Mouse (Mus musculus) heart, embryonic 13.5 days (tissue): Measurements from ENCODE around the gene Samd4b. TPM values are rescaled to one million over a fixed set of nuclear protein-coding genes. Genes with fewer than 3 reads are reported as not detected.
A peak's percentile ranks its signal among the peaks of the same experiment; 100 is the strongest.

ENCODE experiments used
- ATAC-seq: fragments of 200-750 bp; cut with Nextera tagmentation; 2 replicates; pipeline ENCODE4 v1.8.0; 2017; ENCODE audit warnings: moderate TSS enrichment; ENCODE audit not compliant: insufficient number of reproducible peaks, low FRiP score, low TSS enrichment; ENCODE audit errors: extremely low read depth
- H3K27ac ChIP-seq: fragments of 300-500 bp; sonication (generic); replicated peaks from 2 replicates; pipeline ENCODE4 v1.5.1; 2015; ENCODE audit warnings: moderate library complexity, mild to moderate bottlenecking, inconsistent platforms
- H3K27me3 ChIP-seq: fragments of 300-500 bp; sonication (generic); replicated peaks from 2 replicates; pipeline ENCODE4 v1.6.1; 2015; ENCODE audit warnings: mild to moderate bottlenecking, inconsistent platforms
- H3K36me3 ChIP-seq: fragments of 300-500 bp; sonication (generic); 2 replicates; pipeline ENCODE4 v1.6.1; 2015; ENCODE audit warnings: mild to moderate bottlenecking, inconsistent platforms
- H3K4me1 ChIP-seq: fragments of 300-500 bp; sonication (generic); 2 replicates; pipeline ENCODE4 v1.6.1; 2015; ENCODE audit warnings: inconsistent platforms
- H3K4me2 ChIP-seq: fragments of 300-500 bp; sonication (generic); 2 replicates; pipeline ENCODE4 v1.6.1; 2015; ENCODE audit warnings: inconsistent platforms, mild to moderate bottlenecking, moderate library complexity
- H3K4me3 ChIP-seq: fragments of 300-500 bp; sonication (generic); 2 replicates; pipeline ENCODE4 v1.5.1; 2015; ENCODE audit warnings: moderate library complexity, mild to moderate bottlenecking, inconsistent platforms
- H3K9ac ChIP-seq: fragments of 300-500 bp; sonication (generic); 2 replicates; pipeline ENCODE4 v1.6.1; 2015; ENCODE audit warnings: inconsistent platforms, mild to moderate bottlenecking, moderate library complexity
- H3K9me3 ChIP-seq: fragments of 300-500 bp; sonication (generic); 2 replicates; pipeline ENCODE4 v1.6.1; 2016; ENCODE audit warnings: inconsistent platforms
- WGBS: fragments of 180-500 bp; shearing (Covaris S2); methylation state at CpG from one replicate; pipeline ENCODE4 v1.1.7; 2015; ENCODE audit warnings: mixed read lengths; 5-methylcytosine and 5-hydroxymethylcytosine counted together
- polyA plus RNA-seq: library from polyadenylated mRNA; unstranded; fragments of >200 nt; fragmentation: Nextera tagmentation; extraction: Ambion mirVana; gene quantifications from 2 replicates; pipeline ENCODE4 v1.2.1, GENCODE M21; 2015

The Samd4b gene
- 18.7 and 23.3 TPM in 2 replicates for polyA plus RNA-seq

DNA sequence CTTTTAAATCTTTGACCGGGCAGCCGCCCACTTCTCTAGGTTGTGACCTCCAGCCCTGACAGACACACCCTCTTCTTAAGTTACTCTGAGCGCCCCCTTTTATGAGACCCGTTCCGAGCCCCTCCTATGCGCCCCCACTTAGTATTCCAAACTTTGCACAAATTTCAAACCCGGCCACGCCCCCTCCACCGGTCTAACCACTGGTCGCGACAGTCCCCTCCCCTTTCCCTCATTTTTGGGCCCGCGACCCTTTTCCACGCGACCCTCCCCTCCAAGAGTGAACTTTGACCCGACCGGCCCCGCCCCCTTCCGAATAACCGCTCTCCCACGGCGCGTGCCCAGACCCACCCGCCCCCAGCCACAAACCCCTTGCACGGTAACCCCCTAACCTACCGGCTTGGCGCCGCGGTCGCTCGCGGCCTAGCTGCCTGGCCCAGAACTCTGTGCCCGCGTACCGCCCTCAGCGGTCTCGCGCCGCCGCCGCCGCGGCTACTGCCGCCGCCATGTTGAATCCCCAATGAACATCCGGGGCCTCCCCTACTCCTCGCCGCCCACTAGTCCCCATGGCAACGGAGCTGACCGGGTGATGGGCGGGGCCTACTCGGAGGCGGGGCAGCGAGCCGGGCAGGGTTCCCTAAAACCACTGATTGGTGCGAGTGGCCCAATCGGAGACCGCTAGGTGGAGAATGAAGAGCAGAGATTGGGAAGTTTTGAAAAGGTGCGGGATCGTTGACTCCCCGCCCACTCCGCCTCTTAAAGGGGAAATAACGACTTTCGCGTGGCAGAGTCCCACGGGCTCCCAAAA, at the start of gene Samd4b, which contains the start of gene Pak4:
Samd4b (minus strand) TSS at position 503 of the 805 bp plus-strand sequence.
Pak4 (minus strand) TSS at position 544 of the 805 bp plus-strand sequence.
- Histone ChIP-seq H3K27me3 (no peaks in the 10 kb centered on the region), H3K27ac (peak within 1 kb of the TSS; percentile 74), H3K9me3 (no peaks in the 10 kb centered on the region), H3K36me3 (peaks cover 7% of the 10 kb centered on the region), H3K4me3 (peak within 1 kb of the TSS; percentile 75), H3K4me2 (peak within 1 kb of the TSS; percentile 95), H3K9ac (peak within 1 kb of the TSS; percentile 91), H3K4me1 (peaks cover 51% of the 10 kb centered on the region)
- under 1% methylated on average over 66 of the region's 66 CpGs for whole genome bisulfite sequencing
- ATAC-seq: peak; percentile 91

DNA sequence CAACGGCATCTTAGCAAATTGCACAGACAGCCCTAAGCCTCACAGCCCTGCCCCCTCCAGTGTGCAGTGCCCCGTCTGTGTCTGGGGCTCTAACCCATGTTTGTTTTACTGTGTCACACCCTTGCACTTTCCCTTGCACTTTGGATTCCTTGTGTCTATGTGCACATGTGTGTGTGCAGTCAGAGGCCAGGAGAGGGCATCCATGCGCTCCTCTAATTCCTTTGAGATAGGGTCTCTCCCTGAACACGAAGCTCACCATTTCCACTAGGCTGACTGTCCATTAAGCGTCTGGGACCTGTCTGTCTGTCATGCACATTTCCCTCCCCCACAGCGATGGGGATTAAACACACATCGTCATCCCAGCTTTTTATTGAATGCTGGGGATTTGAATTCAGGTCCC, 49.1 kb upstream of the Samd4b start:
- 47% methylated on average over 7 of the region's 7 CpGs for WGBS
- Histone ChIP-seq H3K27ac (no peak overlapping the region), H3K4me2 (no peak overlapping the region), H3K9ac (no peak overlapping the region), H3K36me3 (no peaks in the 10 kb centered on the region), H3K4me3 (no peak overlapping the region), H3K4me1 (no peaks in the 10 kb centered on the region), H3K9me3 (0 out of 2 replicates have a peak, but pooled peaks cover 2% of the 10 kb centered on the region), H3K27me3 (no peaks in the 10 kb centered on the region)
- ATAC-seq: no peak

DNA sequence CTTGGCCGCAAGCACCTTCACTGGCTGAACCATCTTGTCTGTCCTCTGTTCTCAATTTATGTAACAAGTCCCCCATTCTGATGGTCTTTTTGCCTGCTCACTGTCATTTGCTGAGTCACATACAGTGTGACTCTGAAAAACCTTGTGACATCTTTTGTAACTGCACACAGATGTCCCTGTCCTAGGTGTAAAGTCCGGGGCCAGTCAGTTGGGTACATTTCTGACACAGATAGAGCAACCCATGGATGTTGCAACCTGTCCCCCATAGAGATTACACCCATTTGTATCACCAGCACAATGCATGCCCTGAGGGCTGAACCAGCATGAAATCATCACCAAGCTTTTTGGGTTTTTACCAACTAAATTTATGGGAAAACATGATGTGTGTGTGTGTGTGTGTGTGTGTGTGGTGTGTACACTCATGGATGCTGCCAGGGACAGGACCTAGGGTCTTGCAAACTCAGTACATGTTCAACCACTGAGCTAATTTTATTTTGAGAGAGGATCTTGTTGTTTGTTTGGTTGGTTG, 48.1 kb upstream of the Samd4b start:
- Histone ChIP-seq H3K9ac (no peak overlapping the region), H3K9me3 (0 out of 2 replicates have a peak, but pooled peaks cover under 1% of the 10 kb centered on the region), H3K4me2 (no peak overlapping the region), H3K36me3 (no peaks in the 10 kb centered on the region), H3K4me3 (no peak overlapping the region), H3K27me3 (no peaks in the 10 kb centered on the region), H3K4me1 (no peaks in the 10 kb centered on the region), H3K27ac (no peak overlapping the region)
- ATAC-seq: no peak
- 75% methylated on average over 2 of the region's 2 CpGs for WGBS

DNA sequence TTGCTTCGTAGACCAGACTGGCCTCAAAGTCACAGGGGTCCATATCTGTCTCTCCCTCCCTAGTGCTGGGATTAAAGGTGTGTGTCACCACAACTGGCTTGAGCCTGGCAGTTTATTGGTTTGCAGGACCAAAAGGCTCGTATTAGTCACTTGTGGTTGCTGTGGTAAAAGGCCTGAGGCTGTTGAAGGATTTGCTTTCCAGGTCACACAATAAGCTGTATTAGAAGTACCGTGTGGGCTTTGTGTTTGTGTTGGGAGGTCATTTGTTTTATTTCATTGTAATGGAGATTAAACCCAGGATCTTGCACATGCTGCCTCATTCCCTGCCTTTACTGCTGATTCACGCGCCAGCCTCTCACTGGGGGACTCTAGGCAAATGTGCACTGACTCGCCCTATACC, 47.4 kb upstream of the Samd4b start:
- Histone ChIP-seq H3K4me3 (no peak overlapping the region), H3K9ac (no peak overlapping the region), H3K9me3 (no peaks in the 10 kb centered on the region), H3K27me3 (no peaks in the 10 kb centered on the region), H3K36me3 (no peaks in the 10 kb centered on the region), H3K27ac (no peak overlapping the region), H3K4me2 (no peak overlapping the region), H3K4me1 (no peaks in the 10 kb centered on the region)
- no peak for ATAC-seq
- 70% methylated on average over 6 of the region's 6 CpGs for WGBS

DNA sequence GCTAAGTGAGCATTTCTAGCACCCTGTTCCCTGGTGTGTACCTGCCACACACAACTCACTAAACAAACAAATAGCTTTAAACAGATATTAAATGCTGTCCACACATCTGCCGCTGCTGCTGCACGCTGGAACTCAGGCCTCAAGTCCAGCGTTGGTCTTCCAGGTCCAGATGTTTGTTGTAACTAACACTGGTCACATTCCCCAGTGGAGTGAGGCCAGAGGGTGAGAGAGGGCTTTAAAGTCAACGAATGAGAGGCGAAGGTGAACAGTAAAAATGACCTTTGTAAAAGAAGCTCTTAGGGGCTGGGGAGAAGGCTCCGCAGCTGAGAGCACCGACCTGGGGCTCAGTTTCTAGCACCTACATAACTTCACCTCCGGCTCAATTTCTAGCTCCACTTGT, 43.6 kb upstream of the Samd4b start:
- Histone ChIP-seq H3K9ac (no peak overlapping the region), H3K27ac (no peak overlapping the region), H3K27me3 (no peaks in the 10 kb centered on the region), H3K4me3 (no peak overlapping the region), H3K36me3 (no peaks in the 10 kb centered on the region), H3K9me3 (no peaks in the 10 kb centered on the region), H3K4me2 (no peak overlapping the region), H3K4me1 (peaks cover 6% of the 10 kb centered on the region)
- no peak for ATAC-seq
- 57% methylated on average over 8 of the region's 8 CpGs for WGBS

DNA sequence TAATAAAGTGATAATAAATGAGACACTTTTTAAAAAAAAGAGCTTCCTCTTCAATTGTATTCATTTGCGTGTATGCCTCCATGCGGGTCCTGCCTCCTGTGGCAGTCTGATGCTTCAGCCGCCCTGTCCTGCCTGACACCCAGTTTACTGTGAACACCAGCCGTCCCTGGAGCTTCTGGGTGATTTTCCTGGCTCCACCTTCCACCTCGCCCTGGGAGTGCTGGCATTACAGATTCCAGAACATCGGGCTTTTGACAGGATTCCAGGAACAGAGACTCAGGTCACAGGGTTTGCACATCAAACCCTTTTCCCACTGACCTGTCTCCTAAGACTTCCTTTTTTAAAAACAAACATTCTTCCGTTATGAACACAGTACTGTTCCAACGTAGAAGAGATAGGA, 39.6 kb upstream of the Samd4b start:
- peak overlapping the region; percentile 19; the same call in 1 of the 2 replicates for H3K4me2 ChIP-seq
- peaks cover 4% of the 10 kb centered on the region; the same call in 1 of the 2 replicates for H3K27me3 ChIP-seq
- no peak overlapping the region for H3K9ac ChIP-seq
- H3K4me3 ChIP-seq: no peak overlapping the region
- H3K4me1 ChIP-seq: peaks cover 6% of the 10 kb centered on the region
- H3K27ac ChIP-seq: no peak overlapping the region
- 0 out of 2 replicates have a peak, but pooled peaks cover 6% of the 10 kb centered on the region for H3K9me3 ChIP-seq
- 9% methylated on average over 8 of the region's 8 CpGs for WGBS
- no peak for ATAC-seq
- no peaks in the 10 kb centered on the region for H3K36me3 ChIP-seq

DNA sequence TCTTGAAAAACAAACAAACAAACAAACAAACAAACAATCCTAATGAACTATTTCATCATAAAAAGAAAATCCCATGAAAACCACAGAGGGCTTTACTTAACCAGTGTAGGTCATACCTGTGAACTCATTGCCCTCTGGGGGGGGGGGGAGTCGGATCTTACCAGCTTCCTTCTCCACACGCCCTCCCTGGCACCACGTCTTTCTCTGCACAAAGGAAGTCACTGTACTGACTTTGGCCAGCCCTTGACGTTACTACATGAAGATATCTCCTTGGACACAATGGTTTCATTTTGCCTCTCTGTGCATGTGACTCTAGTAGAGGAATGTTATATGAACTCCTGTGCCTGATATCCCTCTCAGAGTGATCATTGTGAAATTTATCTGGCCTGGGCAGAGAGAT, 36.2 kb upstream of the Samd4b start:
- 56% methylated on average over 4 of the region's 4 CpGs for WGBS
- Histone ChIP-seq H3K4me2 (no peak overlapping the region), H3K4me3 (no peak overlapping the region), H3K27me3 (peaks cover 36% of the 10 kb centered on the region), H3K9me3 (0 out of 2 replicates have a peak, but pooled peaks cover 6% of the 10 kb centered on the region), H3K27ac (no peak overlapping the region), H3K4me1 (peaks cover 13% of the 10 kb centered on the region), H3K36me3 (no peaks in the 10 kb centered on the region), H3K9ac (no peak overlapping the region)
- ATAC-seq: no peak

DNA sequence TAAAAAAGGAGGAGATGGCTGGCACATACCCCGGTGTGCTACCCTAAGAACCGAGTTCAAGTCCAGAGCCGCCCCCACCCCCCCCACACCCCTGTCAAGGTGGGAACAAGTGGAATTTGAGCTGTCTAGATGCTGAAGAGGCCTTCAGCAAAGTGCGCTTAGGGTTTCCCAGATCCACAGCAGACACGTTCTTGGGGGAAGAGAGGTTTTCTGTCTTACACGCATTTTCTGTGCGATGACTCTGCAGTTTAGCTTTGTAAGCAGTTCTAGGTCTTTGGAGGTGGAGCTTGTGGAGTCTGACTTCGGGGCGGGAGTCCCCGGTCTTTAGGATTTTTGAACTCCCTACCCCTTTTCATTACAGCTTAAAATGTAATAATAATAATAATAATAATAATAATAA, 33.1 kb upstream of the Samd4b start, which contains the start of gene Acp7:
Acp7 (minus strand) TSS at position 260 of the 400 bp plus-strand sequence.
- Histone ChIP-seq H3K36me3 (no peaks in the 10 kb centered on the region), H3K9me3 (0 out of 2 replicates have a peak, but pooled peaks cover 6% of the 10 kb centered on the region), H3K4me1 (peaks cover 6% of the 10 kb centered on the region; the same call in 1 of the 2 replicates), H3K9ac (peak within 1 kb of the TSS; percentile 24; the same call in 1 of the 2 replicates), H3K4me2 (peak within 1 kb of the TSS; percentile 52), H3K27ac (no peak within 1 kb of the TSS), H3K27me3 (peaks cover 50% of the 10 kb centered on the region), H3K4me3 (peak within 1 kb of the TSS; percentile 29)
- ATAC-seq: no peak
- WGBS: 25% methylated on average over 10 of the region's 10 CpGs

DNA sequence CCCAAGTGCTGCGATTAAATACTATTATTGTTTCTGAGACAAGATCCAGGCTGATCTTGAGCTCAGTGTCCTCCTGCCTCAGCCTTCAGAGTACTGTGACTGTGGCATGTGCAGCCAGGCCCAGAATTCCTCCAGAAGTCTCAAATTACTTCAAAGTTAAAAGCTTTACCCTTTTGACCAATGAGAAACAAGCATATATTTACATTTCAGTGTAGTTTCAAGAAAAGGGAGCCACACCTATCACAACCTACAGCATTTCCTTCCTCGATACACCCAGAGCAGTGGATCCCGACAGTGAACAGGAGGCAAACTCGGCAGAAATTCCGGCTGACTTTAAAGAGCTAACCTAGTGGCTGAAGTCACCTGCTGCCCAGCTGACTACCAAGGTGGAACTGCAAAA, 26.8 kb upstream of the Samd4b start:
- Histone ChIP-seq H3K36me3 (no peaks in the 10 kb centered on the region), H3K4me2 (no peak overlapping the region), H3K9me3 (no peaks in the 10 kb centered on the region), H3K27ac (no peak overlapping the region), H3K4me3 (no peak overlapping the region), H3K27me3 (peaks cover 21% of the 10 kb centered on the region), H3K4me1 (peaks cover 3% of the 10 kb centered on the region; the same call in 1 of the 2 replicates), H3K9ac (no peak overlapping the region)
- ATAC-seq: no peak
- 64% methylated on average over 5 of the region's 5 CpGs for WGBS

DNA sequence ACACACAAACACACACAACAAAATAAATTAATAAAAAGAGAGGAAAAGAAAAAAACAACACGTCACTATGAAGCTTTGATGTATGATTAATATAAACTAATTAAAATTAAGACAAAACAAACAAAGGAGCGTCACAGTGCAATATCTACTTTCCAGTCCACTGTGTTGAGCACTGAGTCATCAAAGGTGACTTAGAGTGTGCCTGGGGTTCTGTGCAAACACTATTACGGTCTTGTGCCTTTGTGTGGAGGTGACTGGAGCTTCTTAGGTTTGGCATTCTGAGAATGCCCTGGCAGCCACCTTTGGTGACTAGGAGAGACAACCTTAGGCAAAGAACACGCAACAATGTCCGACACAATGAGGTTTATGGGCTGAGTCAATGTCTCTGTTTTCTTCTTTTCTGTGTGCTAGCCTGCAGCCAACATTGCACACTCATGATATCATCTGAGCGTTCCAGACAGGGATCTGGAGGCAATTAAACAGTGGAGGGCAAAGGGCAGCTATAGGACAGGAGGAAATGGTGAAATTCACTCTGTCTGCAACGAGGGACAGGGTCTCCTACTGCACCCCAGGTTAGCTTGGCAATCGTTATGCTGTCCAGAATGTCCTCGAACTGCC, 21.3 kb upstream of the Samd4b start:
- H3K36me3 ChIP-seq: no peaks in the 10 kb centered on the region
- no peaks in the 10 kb centered on the region for H3K9me3 ChIP-seq
- no peaks in the 10 kb centered on the region for H3K4me1 ChIP-seq
- WGBS: 62% methylated on average over 9 of the region's 9 CpGs
- no peaks in the 10 kb centered on the region for H3K27me3 ChIP-seq
- no peak overlapping the region for H3K4me3 ChIP-seq
- H3K27ac ChIP-seq: no peak overlapping the region
- no peak overlapping the region for H3K9ac ChIP-seq
- ATAC-seq: no peak
- H3K4me2 ChIP-seq: no peak overlapping the region

DNA sequence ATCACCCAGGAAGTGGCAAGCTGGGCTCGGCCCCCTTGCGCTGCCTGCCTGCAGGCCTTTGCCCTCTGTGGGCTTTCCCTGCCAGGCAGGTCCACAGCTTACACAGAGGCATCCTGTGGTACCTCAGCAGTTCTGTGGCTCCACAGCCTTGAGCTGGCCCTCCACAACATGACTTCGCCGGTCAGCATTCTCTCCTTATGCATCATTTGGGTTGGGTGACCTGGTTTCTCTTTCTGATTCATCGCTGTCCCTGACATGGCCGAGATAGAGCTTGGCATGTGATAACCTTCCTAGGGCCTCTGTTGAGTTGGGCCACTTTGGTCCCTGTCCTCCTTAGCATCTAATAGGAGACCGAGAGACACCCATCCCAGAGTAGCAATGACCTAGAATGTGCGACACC, 8.0 kb upstream of the Samd4b start:
- 0 out of 2 replicates have a peak, but pooled peaks cover 3% of the 10 kb centered on the region for H3K9me3 ChIP-seq
- no peak overlapping the region for H3K9ac ChIP-seq
- WGBS: 78% methylated on average over 8 of the region's 8 CpGs
- H3K4me1 ChIP-seq: no peaks in the 10 kb centered on the region
- H3K27me3 ChIP-seq: no peaks in the 10 kb centered on the region; the same call in 1 of the 2 replicates
- no peak overlapping the region for H3K27ac ChIP-seq
- H3K4me3 ChIP-seq: no peak overlapping the region
- no peaks in the 10 kb centered on the region for H3K36me3 ChIP-seq
- H3K4me2 ChIP-seq: no peak overlapping the region
- no peak for ATAC-seq
